Mouse (Mus musculus): ENCODE results near the gene Phf19. TPM values are rescaled to one million over a fixed set of nuclear protein-coding genes. Genes with fewer than 3 reads are reported as not detected.

Phf19 gene
- polyA plus RNA-seq (2016; fragmentation: Nextera tagmentation; extraction: Ambion mirVana), result 1.9 and 2.1 TPM in 2 replicates

DNA sequence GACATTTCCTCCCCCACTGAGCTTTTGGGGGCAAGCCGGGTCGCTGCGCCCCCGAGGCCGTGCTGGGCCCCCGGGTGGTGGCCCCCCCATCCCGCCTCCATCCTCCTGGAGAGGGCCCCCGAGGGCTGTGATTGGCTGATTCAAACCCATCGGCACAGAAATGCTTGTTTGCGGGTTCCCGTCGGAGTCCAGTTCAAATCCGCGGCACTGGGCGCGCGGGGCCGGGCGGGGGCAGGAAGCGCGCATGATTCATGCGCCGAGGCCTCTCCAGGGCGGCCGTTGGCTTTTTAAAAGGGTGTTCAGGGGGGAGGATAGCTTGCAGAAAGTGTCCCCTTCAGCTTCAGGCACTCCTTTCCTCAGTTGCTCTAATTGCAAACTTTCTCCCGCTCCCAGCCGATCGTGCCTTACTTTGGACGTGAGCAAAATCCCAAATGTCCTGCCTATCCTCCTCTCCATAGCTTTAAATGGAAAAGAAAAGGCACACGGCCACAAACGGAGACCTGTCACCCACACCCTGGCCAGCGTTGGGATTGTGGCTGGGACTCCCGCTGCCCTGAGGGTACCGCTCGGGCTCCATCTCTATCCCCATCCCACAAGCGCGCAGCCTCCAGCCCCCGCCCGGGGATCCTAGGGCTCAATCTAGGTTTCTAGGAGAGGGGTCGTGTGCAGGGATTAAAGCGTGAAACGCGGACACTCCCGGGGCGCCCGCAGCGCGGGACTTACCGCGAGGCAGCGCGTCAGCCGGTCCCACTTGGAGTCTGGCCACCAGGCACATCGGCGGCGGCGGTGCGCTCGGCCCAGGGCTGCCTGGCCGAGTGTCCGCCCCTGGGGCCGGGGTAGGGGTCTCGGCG lies at the start of gene Phf19:
TSS of gene Phf19 (minus strand) at position 809 of the 851 bp plus-strand sequence.
- WGBS, result under 1% methylated on average over 64 of the region's 64 CpGs

GRCm38 (mm10) chr2:34963371-34963956 lies 49.6 kb upstream of the Phf19 start:
- no peak for DNase-seq (ENCODE audit: low spot score)
- peaks cover 23% of the 10 kb centered on the region for H3K4me1 ChIP-seq (replicated peaks)
- H3K27me3 ChIP-seq (ENCODE audit: insufficient read depth, poor library complexity, severe bottlenecking), result peaks cover 12% of the 10 kb centered on the region
- 86% methylated on average over 13 of the region's 13 CpGs for WGBS
- H3K4me3 ChIP-seq, result no peak overlapping the region
- H3K27ac ChIP-seq, result no peak overlapping the region
- H3K9me3 ChIP-seq, result no peaks in the 10 kb centered on the region
- H3K36me3 ChIP-seq, result no peaks in the 10 kb centered on the region

More for the DNA sequence above, at the start of gene Phf19:
- Histone ChIP-seq H3K4me3 (peak within 1 kb of the TSS; percentile 76), H3K4me1 (replicated peaks) (peaks cover 28% of the 10 kb centered on the region), H3K36me3 (no peaks in the 10 kb centered on the region), H3K27me3 (ENCODE audit: insufficient read depth, poor library complexity, severe bottlenecking) (peaks cover 62% of the 10 kb centered on the region), H3K27ac (peak within 1 kb of the TSS; percentile 82), H3K9me3 (no peaks in the 10 kb centered on the region)
- DNase-seq (ENCODE audit: low spot score), result peak; percentile 56

DNA sequence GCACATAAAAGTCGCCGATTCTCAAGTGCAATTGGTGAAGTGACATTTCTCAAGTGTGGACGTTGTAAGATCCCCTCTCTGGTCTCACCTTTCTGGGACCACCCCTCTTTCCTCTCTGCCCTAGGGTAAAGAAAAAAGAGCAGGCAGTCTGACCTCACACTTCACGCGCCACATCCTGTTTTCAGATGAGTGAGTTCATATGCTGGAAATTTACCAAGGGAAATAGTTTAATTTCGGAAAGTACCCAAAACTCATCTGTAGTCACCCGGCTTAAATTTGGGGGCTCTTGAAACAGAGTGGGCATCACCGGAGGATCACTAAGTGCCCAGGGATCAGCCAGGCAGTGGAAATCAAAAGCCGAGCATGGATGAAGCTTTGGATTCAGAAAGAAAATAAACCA lies 49.1 kb upstream of the Phf19 start:
- Histone ChIP-seq H3K27me3 (ENCODE audit: insufficient read depth, poor library complexity, severe bottlenecking) (peaks cover 12% of the 10 kb centered on the region), H3K9me3 (no peaks in the 10 kb centered on the region), H3K36me3 (no peaks in the 10 kb centered on the region), H3K4me1 (replicated peaks) (peaks cover 23% of the 10 kb centered on the region), H3K27ac (no peak overlapping the region), H3K4me3 (no peak overlapping the region)
- WGBS, result 90% methylated on average over 9 of the region's 9 CpGs
- no peak for DNase-seq (ENCODE audit: low spot score)

GRCm38 (mm10) chr2:34962211-34962610 lies 48.4 kb upstream of the Phf19 start:
- Histone ChIP-seq H3K36me3 (no peaks in the 10 kb centered on the region), H3K27ac (no peak overlapping the region), H3K4me1 (replicated peaks) (peaks cover 23% of the 10 kb centered on the region), H3K4me3 (no peak overlapping the region), H3K27me3 (ENCODE audit: insufficient read depth, poor library complexity, severe bottlenecking) (peaks cover 12% of the 10 kb centered on the region), H3K9me3 (no peaks in the 10 kb centered on the region)
- no peak for DNase-seq (ENCODE audit: low spot score)
- 75% methylated on average over 2 of the region's 2 CpGs for WGBS

DNA sequence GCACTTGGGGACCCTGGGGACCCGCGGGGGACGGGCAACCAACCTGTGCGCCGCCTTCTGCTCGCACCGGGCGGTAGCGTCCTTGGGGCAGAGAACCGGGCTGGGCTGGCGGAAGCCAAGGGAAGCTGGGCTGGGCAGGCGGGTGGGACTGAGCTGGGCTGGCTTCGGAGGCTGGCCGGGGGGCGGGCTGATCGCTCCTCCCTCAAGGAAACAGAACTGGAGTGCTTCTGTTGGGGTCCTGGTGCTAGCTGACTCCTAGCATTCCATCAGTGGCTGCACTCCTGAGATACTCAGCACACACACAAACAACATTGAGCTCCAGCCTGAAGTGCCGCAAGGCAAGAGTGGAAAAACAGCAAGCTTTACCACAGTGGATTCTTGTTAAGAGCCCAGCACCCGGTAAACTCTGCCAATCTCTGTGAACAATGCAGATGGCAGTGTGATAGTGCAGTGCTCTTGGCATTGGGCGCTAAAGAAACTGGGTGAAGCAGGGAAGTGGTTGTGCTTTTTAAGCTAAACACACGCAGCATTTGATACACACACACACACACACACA lies 47.7 kb upstream of the Phf19 start, which contains the start of gene Traf1:
TSS of gene Traf1 (minus strand) at position 292 of the 556 bp plus-strand sequence.
- no peak for DNase-seq (ENCODE audit: low spot score)
- H3K4me3 ChIP-seq, result peak within 1 kb of the TSS; percentile 39
- H3K27ac ChIP-seq, result peak within 1 kb of the TSS; percentile 29; the same call in 1 of the 2 replicates
- no peaks in the 10 kb centered on the region for H3K9me3 ChIP-seq
- H3K36me3 ChIP-seq, result no peaks in the 10 kb centered on the region
- H3K27me3 ChIP-seq (ENCODE audit: insufficient read depth, poor library complexity, severe bottlenecking), result peaks cover 12% of the 10 kb centered on the region
- peaks cover 23% of the 10 kb centered on the region for H3K4me1 ChIP-seq (replicated peaks)
- WGBS, result 21% methylated on average over 20 of the region's 20 CpGs

DNA sequence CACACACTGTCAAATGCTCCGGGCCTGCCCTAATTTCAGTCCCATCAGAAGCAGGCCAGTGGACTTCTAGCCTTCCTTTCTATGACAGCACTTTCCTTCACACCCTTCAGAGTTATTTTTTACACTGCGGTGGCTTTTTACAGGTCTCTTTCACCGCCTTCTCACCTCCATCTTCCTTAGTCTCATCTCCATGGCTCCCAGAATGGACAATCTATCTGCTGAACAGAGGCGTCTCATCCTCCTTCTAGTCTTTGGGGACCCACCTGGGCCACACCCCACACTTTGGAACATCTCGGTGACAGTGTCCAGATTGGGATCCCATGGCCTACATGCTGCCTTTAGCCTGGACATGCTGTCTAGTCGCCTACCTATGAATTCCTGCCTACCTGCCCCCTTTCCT lies 47.1 kb upstream of the Phf19 start:
- DNase-seq (ENCODE audit: low spot score), result no peak
- H3K36me3 ChIP-seq, result no peaks in the 10 kb centered on the region
- H3K4me3 ChIP-seq, result peak overlapping the region; percentile 39
- WGBS, result 70% methylated on average over 6 of the region's 6 CpGs
- H3K27ac ChIP-seq, result no peak overlapping the region
- H3K9me3 ChIP-seq, result no peaks in the 10 kb centered on the region
- H3K27me3 ChIP-seq (ENCODE audit: insufficient read depth, poor library complexity, severe bottlenecking), result peaks cover 12% of the 10 kb centered on the region
- H3K4me1 ChIP-seq (replicated peaks), result peaks cover 21% of the 10 kb centered on the region

DNA sequence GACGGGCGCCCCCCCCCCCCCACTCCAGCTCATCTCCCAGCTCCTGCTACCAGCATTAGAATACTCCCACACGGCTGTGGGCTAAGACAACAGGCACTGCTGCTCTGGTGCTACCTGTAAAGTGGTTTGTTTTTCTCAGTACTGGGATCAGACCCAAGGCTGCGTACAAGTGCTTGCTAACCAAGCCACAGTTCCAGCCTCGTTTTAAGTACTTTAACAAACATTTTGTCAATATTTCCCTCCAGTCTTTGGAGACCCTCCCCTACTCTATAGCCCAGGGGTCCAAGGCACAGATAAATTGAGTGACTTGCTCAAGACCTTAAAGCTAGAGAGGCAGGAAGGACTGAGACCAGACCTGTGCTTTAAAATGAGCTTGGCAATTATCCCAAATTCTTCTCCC lies 46.6 kb upstream of the Phf19 start:
- WGBS, result 91% methylated on average over 5 of the region's 5 CpGs
- H3K36me3 ChIP-seq, result no peaks in the 10 kb centered on the region
- DNase-seq (ENCODE audit: low spot score), result no peak
- H3K9me3 ChIP-seq, result no peaks in the 10 kb centered on the region
- H3K27me3 ChIP-seq (ENCODE audit: insufficient read depth, poor library complexity, severe bottlenecking), result peaks cover 12% of the 10 kb centered on the region
- H3K4me1 ChIP-seq (replicated peaks), result peaks cover 16% of the 10 kb centered on the region
- H3K4me3 ChIP-seq, result no peak overlapping the region
- H3K27ac ChIP-seq, result no peak overlapping the region

DNA sequence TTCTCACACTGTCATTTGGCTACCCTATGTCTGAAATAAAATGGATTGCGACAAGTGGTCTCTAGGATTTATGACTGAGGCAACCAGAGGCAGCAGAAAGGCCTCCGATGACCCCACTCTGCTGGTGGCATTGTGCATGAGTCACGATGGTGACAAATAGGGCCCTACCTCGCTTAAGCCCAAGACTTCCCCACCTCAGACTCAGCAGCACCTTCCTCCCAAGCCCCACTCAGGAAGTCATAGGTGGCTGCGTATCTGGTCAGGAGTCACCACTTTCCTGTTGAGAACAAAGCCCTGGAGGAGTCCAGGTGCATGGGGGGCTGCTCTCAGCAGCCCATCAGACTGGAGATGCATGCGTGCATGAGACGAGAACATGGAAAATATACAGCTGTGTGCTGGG lies 44.8 kb upstream of the Phf19 start:
- DNase-seq (ENCODE audit: low spot score), result no peak
- 92% methylated on average over 7 of the region's 7 CpGs for WGBS
- no peak overlapping the region for H3K27ac ChIP-seq
- peaks cover 12% of the 10 kb centered on the region for H3K27me3 ChIP-seq (ENCODE audit: insufficient read depth, poor library complexity, severe bottlenecking)
- H3K36me3 ChIP-seq, result no peaks in the 10 kb centered on the region
- H3K4me1 ChIP-seq (replicated peaks), result peaks cover 8% of the 10 kb centered on the region
- no peak overlapping the region for H3K4me3 ChIP-seq
- no peaks in the 10 kb centered on the region for H3K9me3 ChIP-seq

DNA sequence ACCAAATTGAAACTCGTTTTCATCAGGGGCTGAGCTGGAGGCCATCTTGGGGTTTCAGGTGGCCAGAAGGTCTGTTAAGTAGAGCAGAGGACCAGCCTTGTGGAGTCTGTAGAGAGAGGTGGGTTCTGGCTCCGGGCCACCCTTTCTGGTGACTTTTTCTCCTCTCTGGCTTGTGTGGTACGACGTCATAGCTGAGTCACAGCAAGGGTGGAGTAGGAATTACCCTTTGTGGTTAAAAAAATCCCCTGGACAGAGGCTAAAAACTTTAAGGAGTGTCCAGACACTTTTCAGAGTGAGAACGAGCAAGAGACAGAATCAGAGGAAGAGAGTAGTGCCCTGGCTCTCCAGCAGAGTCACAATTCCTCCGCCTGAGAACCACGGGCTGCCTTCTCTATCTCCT lies 44.2 kb upstream of the Phf19 start:
- no peak for DNase-seq (ENCODE audit: low spot score)
- peaks cover 8% of the 10 kb centered on the region for H3K4me1 ChIP-seq (replicated peaks)
- WGBS, result 77% methylated on average over 7 of the region's 7 CpGs

DNA sequence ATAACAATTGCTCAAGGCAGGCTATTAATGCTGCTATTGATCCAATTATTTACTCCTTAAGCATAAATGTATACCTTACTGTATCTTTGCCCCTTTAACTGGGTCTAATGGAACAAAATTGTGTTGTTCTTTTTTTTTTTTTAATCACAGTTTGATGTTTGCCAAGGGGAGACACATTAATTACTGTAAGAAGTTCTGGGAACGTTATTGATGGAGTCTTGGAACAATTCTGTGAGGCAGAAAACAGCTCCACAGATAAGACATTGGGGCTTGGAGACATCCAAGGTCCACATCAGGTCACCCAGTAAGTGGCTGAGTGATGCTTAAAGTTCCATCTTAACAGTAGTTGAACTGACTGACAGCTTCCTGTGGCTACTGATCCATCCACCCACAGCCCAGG lies 43.6 kb upstream of the Phf19 start:
- Histone ChIP-seq H3K4me3 (no peak overlapping the region), H3K9me3 (no peaks in the 10 kb centered on the region), H3K27ac (no peak overlapping the region), H3K36me3 (no peaks in the 10 kb centered on the region), H3K27me3 (ENCODE audit: insufficient read depth, poor library complexity, severe bottlenecking) (peaks cover 12% of the 10 kb centered on the region), H3K4me1 (replicated peaks) (peaks cover 8% of the 10 kb centered on the region)
- 72% methylated on average over 1 of the region's 1 CpGs for WGBS
- no peak for DNase-seq (ENCODE audit: low spot score)

More for the DNA sequence above, 44.2 kb upstream of the Phf19 start:
- no peak overlapping the region for H3K4me3 ChIP-seq
- no peaks in the 10 kb centered on the region for H3K9me3 ChIP-seq
- no peak overlapping the region for H3K27ac ChIP-seq
- no peaks in the 10 kb centered on the region for H3K36me3 ChIP-seq
- peaks cover 12% of the 10 kb centered on the region for H3K27me3 ChIP-seq (ENCODE audit: insufficient read depth, poor library complexity, severe bottlenecking)

GRCm38 (mm10) chr2:34956941-34957340 lies 43.1 kb upstream of the Phf19 start:
- peaks cover 12% of the 10 kb centered on the region for H3K27me3 ChIP-seq (ENCODE audit: insufficient read depth, poor library complexity, severe bottlenecking)
- H3K4me1 ChIP-seq (replicated peaks), result peaks cover 8% of the 10 kb centered on the region
- WGBS, result 69% methylated on average over 5 of the region's 5 CpGs
- no peak for DNase-seq (ENCODE audit: low spot score)
- no peaks in the 10 kb centered on the region for H3K36me3 ChIP-seq
- H3K4me3 ChIP-seq, result no peak overlapping the region
- H3K9me3 ChIP-seq, result no peaks in the 10 kb centered on the region
- no peak overlapping the region for H3K27ac ChIP-seq

DNA sequence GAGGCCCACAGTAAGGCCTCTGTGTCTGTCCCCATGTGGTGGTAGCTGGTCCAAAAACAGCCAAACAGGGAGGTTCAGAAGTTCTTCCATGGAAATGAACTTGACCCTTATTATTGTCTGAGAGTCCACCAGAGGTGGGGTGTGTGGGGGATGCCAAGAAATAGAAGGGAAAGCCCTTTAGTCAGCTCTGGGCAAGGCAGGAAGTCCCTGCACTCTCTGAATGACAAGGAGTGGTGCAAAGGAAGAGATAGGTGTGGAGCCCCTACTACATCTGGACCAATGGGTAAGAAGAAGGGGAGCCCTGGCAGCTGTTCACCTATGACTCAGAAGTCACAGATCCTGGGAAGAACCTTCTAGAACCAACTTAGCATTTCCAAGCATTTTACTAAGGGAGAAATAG lies 40.5 kb upstream of the Phf19 start:
- Histone ChIP-seq H3K27ac (no peak overlapping the region), H3K9me3 (no peaks in the 10 kb centered on the region), H3K27me3 (ENCODE audit: insufficient read depth, poor library complexity, severe bottlenecking) (no peaks in the 10 kb centered on the region), H3K4me1 (replicated peaks) (no peaks in the 10 kb centered on the region), H3K4me3 (no peak overlapping the region), H3K36me3 (no peaks in the 10 kb centered on the region)
- no peak for DNase-seq (ENCODE audit: low spot score)

GRCm38 (mm10) chr2:34953547-34954116 lies 39.8 kb upstream of the Phf19 start:
- 81% methylated on average over 2 of the region's 2 CpGs for WGBS
- Histone ChIP-seq H3K4me3 (no peak overlapping the region), H3K27ac (no peak overlapping the region), H3K4me1 (replicated peaks) (no peaks in the 10 kb centered on the region), H3K9me3 (no peaks in the 10 kb centered on the region), H3K36me3 (no peaks in the 10 kb centered on the region), H3K27me3 (ENCODE audit: insufficient read depth, poor library complexity, severe bottlenecking) (no peaks in the 10 kb centered on the region)
- DNase-seq (ENCODE audit: low spot score), result no peak
